Mouse (Mus musculus): ENCODE results near the gene Pik3r2.

Gene Pik3r2

GRCm38 (mm10) chr8:70801156-70801555 lies 24.6 kb upstream of the Pik3r2 start:
- no peak for DNase-seq (ENCODE audit: low spot score in 2 of 2)

GRCm38 (mm10) chr8:70800648-70801047 lies 24.1 kb upstream of the Pik3r2 start:
- DNase-seq (ENCODE audit: low spot score in 2 of 2): no peak

- DNase-seq (ENCODE audit: low spot score in 2 of 2): no peak
Measured at GRCm38 (mm10) chr8:70798281-70798680, 21.8 kb upstream of the Pik3r2 start.

- DNase-seq (ENCODE audit: low spot score in 2 of 2): peak; percentile 87 to 90
Measured at GRCm38 (mm10) chr8:70797081-70798070, 20.9 kb upstream of the Pik3r2 start.

- no peak for DNase-seq (ENCODE audit: low spot score in 2 of 2)
Measured at GRCm38 (mm10) chr8:70796403-70797080, 20.0 kb upstream of the Pik3r2 start.

GRCm38 (mm10) chr8:70795370-70795769 lies 18.9 kb upstream of the Pik3r2 start:
- no peak for DNase-seq (ENCODE audit: low spot score in 2 of 2)

- DNase-seq (ENCODE audit: low spot score in 2 of 2): no peak
Measured at GRCm38 (mm10) chr8:70794215-70794614, 17.7 kb upstream of the Pik3r2 start.

- peak; percentile 70 to 83 for DNase-seq (ENCODE audit: low spot score in 2 of 2)
Measured at GRCm38 (mm10) chr8:70792700-70793099, 16.2 kb upstream of the Pik3r2 start.

GRCm38 (mm10) chr8:70791975-70792691 lies 15.6 kb upstream of the Pik3r2 start:
- DNase-seq (ENCODE audit: low spot score in 2 of 2): peak; percentile 97 to 99

- peak; percentile 66 to 83 for DNase-seq (ENCODE audit: low spot score in 2 of 2)
Measured at GRCm38 (mm10) chr8:70791294-70791701, 14.8 kb upstream of the Pik3r2 start.

- DNase-seq (ENCODE audit: low spot score in 2 of 2): no peak
Measured at GRCm38 (mm10) chr8:70790846-70791245, 14.3 kb upstream of the Pik3r2 start.

GRCm38 (mm10) chr8:70789046-70789445 lies 12.5 kb upstream of the Pik3r2 start:
- no peak for DNase-seq (ENCODE audit: low spot score in 2 of 2)

GRCm38 (mm10) chr8:70787941-70788667 lies 11.6 kb upstream of the Pik3r2 start:
- no peak for DNase-seq (ENCODE audit: low spot score in 2 of 2)

- no peak for DNase-seq (ENCODE audit: low spot score in 2 of 2)
Measured at GRCm38 (mm10) chr8:70787051-70787445, 10.5 kb upstream of the Pik3r2 start.

- DNase-seq (ENCODE audit: low spot score in 2 of 2): no peak
Measured at GRCm38 (mm10) chr8:70786291-70787050, 10.0 kb upstream of the Pik3r2 start.

- DNase-seq (ENCODE audit: low spot score in 2 of 2): no peak
Measured at GRCm38 (mm10) chr8:70780093-70780492, 3.6 kb upstream of the Pik3r2 start.

- DNase-seq (ENCODE audit: low spot score in 2 of 2): no peak
Measured at GRCm38 (mm10) chr8:70775851-70776495, 540 bp downstream of the Pik3r2 start.

GRCm38 (mm10) chr8:70775227-70775626 lies 1.3 kb downstream of the Pik3r2 start:
- DNase-seq (ENCODE audit: low spot score in 2 of 2): no peak

- no peak for DNase-seq (ENCODE audit: low spot score in 2 of 2)
Measured at GRCm38 (mm10) chr8:70774740-70775139, 1.8 kb downstream of the Pik3r2 start.

GRCm38 (mm10) chr8:70773833-70774232 lies 2.7 kb downstream of the Pik3r2 start:
- no peak for DNase-seq (ENCODE audit: low spot score in 2 of 2)
